In genomic region chr1:92911721-92912138, GRCm38 (mm10) we compare ENCODE assay signal across 8 mouse cellular contexts. TPM values are rescaled to one million over a fixed set of nuclear protein-coding genes. Genes with fewer than 3 reads are reported as not detected.
DNase-seq lines count a peak whose midpoint lies in the region; ATAC-seq and TF ChIP-seq lines count a peak whose summit lies in the region.

No protein-coding gene starts in this region.

- no peaks in the 10 kb centered on the region for H3K9me3 ChIP-seq in heart, embryonic 11.5 days (replicated peaks; ENCODE audit: control insufficient read depth, low read length)
- no peaks in the 10 kb centered on the region for H3K9me3 ChIP-seq in liver, embryonic 11.5 days (ENCODE audit: control insufficient read depth, low read length)
- no peaks in the 10 kb centered on the region for H3K9me3 ChIP-seq in stomach, embryonic 15.5 days

- no peak for DNase-seq in heart, adult 8-10 months (ENCODE audit: low spot score)
- DNase-seq in A20 (ENCODE audit: low read depth, low spot score), result peak; percentile 58
- no peak for DNase-seq in liver, embryonic 11.5 days (ENCODE audit: low spot score)
- DNase-seq in Muller cell, postnatal 12 days (ENCODE audit: inconsistent ontology term), result no peak
- DNase-seq in natural killer cell, adult 2 months (ENCODE audit: low spot score in 2 of 2), result no peak

- H3K4me1 ChIP-seq in heart, embryonic 11.5 days (ENCODE audit: control insufficient read depth, insufficient read depth, low read length), result peaks cover 24% of the 10 kb centered on the region
- peaks cover 5% of the 10 kb centered on the region for H3K4me1 ChIP-seq in embryonic fibroblast, embryonic 13.5 days (ENCODE audit: control insufficient read depth, insufficient read depth, low read length)
- peaks cover 20% of the 10 kb centered on the region for H3K4me1 ChIP-seq in liver, embryonic 11.5 days (replicated peaks; ENCODE audit: control insufficient read depth, insufficient read depth, low read length)
- H3K4me1 ChIP-seq in stomach, embryonic 15.5 days, result peaks cover 27% of the 10 kb centered on the region

- 44% methylated on average over 8 of the region's 8 CpGs for WGBS in heart, embryonic 11.5 days (ENCODE audit: insufficient replicate concordance)
- WGBS in liver, embryonic 11.5 days, result 48% methylated on average over 8 of the region's 8 CpGs
- 43% methylated on average over 8 of the region's 8 CpGs for WGBS in stomach, embryonic 15.5 days

- no peaks in the 10 kb centered on the region for H3K27me3 ChIP-seq in heart, embryonic 11.5 days (ENCODE audit: control insufficient read depth, insufficient read depth, low read length)
- H3K27me3 ChIP-seq in liver, embryonic 11.5 days (replicated peaks; ENCODE audit: control insufficient read depth, insufficient read depth, low read length), result no peaks in the 10 kb centered on the region
- H3K27me3 ChIP-seq in stomach, embryonic 15.5 days (replicated peaks), result no peaks in the 10 kb centered on the region

- H3K36me3 ChIP-seq in heart, embryonic 11.5 days (ENCODE audit: control insufficient read depth, insufficient read depth, low read length), result peaks cover 9% of the 10 kb centered on the region
- H3K36me3 ChIP-seq in liver, embryonic 11.5 days (ENCODE audit: control insufficient read depth, insufficient read depth, low read length), result peaks cover 8% of the 10 kb centered on the region; the same call in 1 of the 2 replicates
- H3K36me3 ChIP-seq in stomach, embryonic 15.5 days, result peaks cover 23% of the 10 kb centered on the region

- TF ChIP-seq CTCF in embryonic fibroblast, embryonic 13.5 days (IDR thresholded peaks at IDR 0.05; ENCODE audit: borderline replicate concordance, insufficient read depth, low read length), result no peak

- H3K9ac ChIP-seq in heart, embryonic 11.5 days (ENCODE audit: low read depth, low read length), result peak overlapping the region; percentile 87
- peak overlapping the region; percentile 85 for H3K9ac ChIP-seq in liver, embryonic 11.5 days (ENCODE audit: low read depth, low read length)
- peak overlapping the region; percentile 62; the same call in 1 of the 2 replicates for H3K9ac ChIP-seq in stomach, embryonic 15.5 days

- TF ChIP-seq POLR2A in embryonic fibroblast, embryonic 13.5 days (IDR thresholded peaks at IDR 0.05; ENCODE audit: low read depth, low read length), result no peak

- ATAC-seq in heart, embryonic 11.5 days (replicated peaks; ENCODE audit: insufficient number of reproducible peaks, low FRiP score, low TSS enrichment), result no peak
- no peak for ATAC-seq in liver, embryonic 11.5 days (replicated peaks; ENCODE audit: low FRiP score)
- no peak for ATAC-seq in stomach, embryonic 15.5 days (ENCODE audit: insufficient read depth, low FRiP score, low read depth)

- peak overlapping the region; percentile 74 for H3K4me3 ChIP-seq in heart, embryonic 11.5 days (ENCODE audit: low read depth, low read length)
- peak overlapping the region; percentile 85 for H3K4me3 ChIP-seq in embryonic fibroblast, embryonic 13.5 days (ENCODE audit: insufficient read depth, low read length)
- peak overlapping the region; percentile 82 for H3K4me3 ChIP-seq in liver, embryonic 11.5 days (ENCODE audit: low read depth, low read length)
- H3K4me3 ChIP-seq in stomach, embryonic 15.5 days (replicated peaks), result peak overlapping the region; percentile 68

- 0 out of 2 replicates have a peak overlapping the region, but pooled peaks have one; percentile 82 for H3K27ac ChIP-seq in heart, embryonic 11.5 days (ENCODE audit: low read depth, low read length)
- no peak overlapping the region for H3K27ac ChIP-seq in embryonic fibroblast, embryonic 13.5 days (ENCODE audit: insufficient read depth, low read length)
- no peak overlapping the region for H3K27ac ChIP-seq in liver, embryonic 11.5 days (ENCODE audit: low read depth, low read length)
- peak overlapping the region; percentile 93 for H3K27ac ChIP-seq in stomach, embryonic 15.5 days

- H3K4me2 ChIP-seq in heart, embryonic 11.5 days, result peak overlapping the region; percentile 98
- H3K4me2 ChIP-seq in liver, embryonic 11.5 days, result peak overlapping the region; percentile 80
- H3K4me2 ChIP-seq in stomach, embryonic 15.5 days, result peak overlapping the region; percentile 87

RNA-seq across cellular contexts. Expression of gene Rnpepl1, which starts 1.1 kb away (rescaled TPM):
- 21.7 and 24.6 TPM in 2 replicates for polyA plus RNA-seq in heart, embryonic 11.5 days (2014; fragmentation: Nextera tagmentation; extraction: Ambion mirVana)
- total RNA-seq in heart, adult 8-10 months (2022), result 10 to 100 TPM; 72.0 to 80.4 (median 77.3) TPM
- 30.9 and 33.3 TPM in 2 replicates for polyA plus RNA-seq in embryonic fibroblast, embryonic 13.5 days (2011; ENCODE audit: insufficient read length, low read depth, missing spikeins)
- 24.7 and 26.5 TPM in 2 replicates for polyA plus RNA-seq in liver, embryonic 11.5 days (2014; fragmentation: Nextera tagmentation; extraction: Ambion mirVana)
- 44.0 and 45.5 TPM in 2 replicates for polyA plus RNA-seq in stomach, embryonic 15.5 days (2015; fragmentation: Nextera tagmentation; extraction: Ambion mirVana)

RNA-seq across cellular contexts. Expression of gene Dusp28, which starts 4.9 kb away (rescaled TPM):
- 6.2 and 6.9 TPM in 2 replicates for polyA plus RNA-seq in heart, embryonic 11.5 days (2014; fragmentation: Nextera tagmentation; extraction: Ambion mirVana)
- total RNA-seq in heart, adult 8-10 months (2022), result 10 to 100 TPM; 15.6 to 16.6 (median 16.5) TPM
- 3.0 and 3.3 TPM in 2 replicates for polyA plus RNA-seq in embryonic fibroblast, embryonic 13.5 days (2011; ENCODE audit: insufficient read length, low read depth, missing spikeins)
- 8.1 and 10.7 TPM in 2 replicates for polyA plus RNA-seq in liver, embryonic 11.5 days (2014; fragmentation: Nextera tagmentation; extraction: Ambion mirVana)
- polyA plus RNA-seq in stomach, embryonic 15.5 days (2015; fragmentation: Nextera tagmentation; extraction: Ambion mirVana), result 12.8 and 15.9 TPM in 2 replicates

RNA-seq across cellular contexts. Expression of gene Ankmy1, which starts 9.0 kb away (rescaled TPM):
- 0.34 and 0.70 TPM in 2 replicates for polyA plus RNA-seq in heart, embryonic 11.5 days (2014; fragmentation: Nextera tagmentation; extraction: Ambion mirVana)
- under 1 TPM in 2 of 4 experiments, not detected in 2; 0.09 to 0.11 TPM for total RNA-seq in heart, adult 8-10 months (2022)
- 0.25 and 0.45 TPM in 2 replicates for polyA plus RNA-seq in embryonic fibroblast, embryonic 13.5 days (2011; ENCODE audit: insufficient read length, low read depth, missing spikeins)
- 0.16 and 0.25 TPM in 2 replicates for polyA plus RNA-seq in liver, embryonic 11.5 days (2014; fragmentation: Nextera tagmentation; extraction: Ambion mirVana)
- polyA plus RNA-seq in stomach, embryonic 15.5 days (2015; fragmentation: Nextera tagmentation; extraction: Ambion mirVana), result 0.19 and 0.34 TPM in 2 replicates

RNA-seq across cellular contexts. Expression of gene Capn10, which starts 22.4 kb away (rescaled TPM):
- 11.8 and 14.7 TPM in 2 replicates for polyA plus RNA-seq in heart, embryonic 11.5 days (2014; fragmentation: Nextera tagmentation; extraction: Ambion mirVana)
- 1 to 10 TPM; 4.9 to 7.4 (median 6.7) TPM for total RNA-seq in heart, adult 8-10 months (2022)
- polyA plus RNA-seq in embryonic fibroblast, embryonic 13.5 days (2011; ENCODE audit: insufficient read length, low read depth, missing spikeins), result 9.4 and 11.1 TPM in 2 replicates
- polyA plus RNA-seq in liver, embryonic 11.5 days (2014; fragmentation: Nextera tagmentation; extraction: Ambion mirVana), result 20.9 and 21.3 TPM in 2 replicates
- 35.5 and 35.9 TPM in 2 replicates for polyA plus RNA-seq in stomach, embryonic 15.5 days (2015; fragmentation: Nextera tagmentation; extraction: Ambion mirVana)

RNA-seq across cellular contexts. Expression of gene Gpr35, which starts 38.9 kb away (rescaled TPM):
- polyA plus RNA-seq in heart, embryonic 11.5 days (2014; fragmentation: Nextera tagmentation; extraction: Ambion mirVana), result 0.09 TPM in 1 of 2 replicates, not detected in the other
- total RNA-seq in heart, adult 8-10 months (2022), result 1 to 10 TPM in 1 of 4 experiments, under 1 TPM in 3; 0.19 to 1.3 (median 0.47) TPM
- polyA plus RNA-seq in embryonic fibroblast, embryonic 13.5 days (2011; ENCODE audit: insufficient read length, low read depth, missing spikeins), result 0.21 and 0.58 TPM in 2 replicates
- polyA plus RNA-seq in liver, embryonic 11.5 days (2014; fragmentation: Nextera tagmentation; extraction: Ambion mirVana), result 0.27 and 0.71 TPM in 2 replicates
- polyA plus RNA-seq in stomach, embryonic 15.5 days (2015; fragmentation: Nextera tagmentation; extraction: Ambion mirVana), result 6.2 and 7.7 TPM in 2 replicates

Comparison
In these comparisons a context has a peak if more than half of its experiments do, and no peak if none do; other contexts are left out.
1. H3K27ac ChIP-seq: peak in heart, embryonic 11.5 days (single experiment) and stomach, embryonic 15.5 days (single experiment); none in embryonic fibroblast, embryonic 13.5 days (single experiment) and liver, embryonic 11.5 days (single experiment).
2. Peak in every context shown above with its lines, with median percentiles within 50 percentile points of each other: H3K4me2 ChIP-seq, H3K4me3 ChIP-seq and H3K9ac ChIP-seq.